Mouse (Mus musculus) layer of hippocampus, adult 8-10 months (tissue): Measurements from ENCODE around the gene Tradd. TPM values are rescaled to one million over a fixed set of nuclear protein-coding genes. Genes with fewer than 3 reads are reported as not detected.

Source experiments
- DNase-seq, 2 experiments: peaks; one replicate each; pipeline ENCODE4 v3.0.0; 2022; ENCODE audit warnings: low spot score in 2 of 2
- total RNA-seq, 4 experiments: library from RNA; stranded (reverse); gene quantifications; 2 replicates each; pipeline ENCODE4 v1.2.4; 2022

Gene Tradd
- total RNA-seq, 4 experiments from 2014 or later: 9.2 to 10.1 (median 9.8) TPM

- DNase-seq: no peak
Measured at GRCm38 (mm10) chr8:105275387-105275786, 11.0 kb upstream of the Tradd start.

DNA sequence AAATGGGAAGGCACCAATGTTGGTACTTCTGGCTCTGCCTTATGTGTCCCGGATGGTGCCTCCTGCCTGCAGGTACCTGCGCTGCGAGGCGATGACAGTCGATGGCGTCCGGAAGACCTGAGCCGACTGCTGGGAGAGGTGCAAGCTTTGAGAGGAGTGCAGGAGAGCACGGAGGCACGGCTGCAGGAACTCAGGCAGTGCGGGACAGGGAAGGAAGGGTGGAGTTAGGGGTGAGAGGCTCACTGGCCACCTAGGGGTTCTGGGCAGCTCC lies 6.4 kb upstream of the Tradd start:
- DNase-seq: no peak

DNA sequence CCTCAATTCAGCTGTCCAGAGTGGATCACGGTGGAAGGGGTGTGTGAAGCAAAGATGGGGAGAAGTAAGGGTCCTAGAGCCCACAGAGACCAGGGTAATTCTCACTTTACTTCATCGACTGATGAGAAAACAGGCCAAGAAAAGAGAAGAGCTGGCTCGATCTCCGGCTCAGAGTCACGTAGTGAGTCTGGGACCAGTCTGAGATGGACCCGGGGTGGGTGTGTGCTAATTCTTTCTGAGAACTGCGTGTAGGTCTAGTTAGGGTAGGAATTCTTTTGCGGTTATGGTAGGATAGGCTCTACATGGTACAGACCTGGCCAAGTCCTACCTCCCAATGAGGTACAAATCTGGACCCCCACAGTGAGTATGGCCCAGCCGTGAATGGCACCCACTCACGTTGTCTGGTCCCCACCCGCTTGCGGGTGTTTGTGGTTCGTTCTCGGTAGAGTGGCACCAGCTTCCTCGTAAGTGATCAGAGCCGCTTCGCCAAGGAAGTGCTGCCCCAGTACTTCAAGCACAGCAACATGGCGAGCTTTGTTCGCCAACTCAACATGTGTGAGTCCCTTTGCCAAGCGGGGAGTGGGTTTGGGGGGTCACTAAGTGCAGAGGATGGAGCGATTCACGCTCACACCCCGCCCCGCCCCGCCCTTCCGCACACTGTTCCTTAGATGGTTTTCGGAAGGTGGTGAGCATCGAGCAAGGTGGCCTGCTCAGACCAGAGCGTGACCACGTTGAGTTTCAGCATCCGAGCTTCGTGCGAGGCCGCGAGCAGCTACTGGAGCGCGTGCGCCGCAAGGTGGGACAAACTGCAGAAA lies 5.9 kb upstream of the Tradd start:
- no peak for DNase-seq

GRCm38 (mm10) chr8:105269461-105269947 lies 5.1 kb upstream of the Tradd start, which contains the start of gene Hsf4:
Gene Hsf4 (plus strand): TSS chr8:105269801.
- no peak for DNase-seq

DNA sequence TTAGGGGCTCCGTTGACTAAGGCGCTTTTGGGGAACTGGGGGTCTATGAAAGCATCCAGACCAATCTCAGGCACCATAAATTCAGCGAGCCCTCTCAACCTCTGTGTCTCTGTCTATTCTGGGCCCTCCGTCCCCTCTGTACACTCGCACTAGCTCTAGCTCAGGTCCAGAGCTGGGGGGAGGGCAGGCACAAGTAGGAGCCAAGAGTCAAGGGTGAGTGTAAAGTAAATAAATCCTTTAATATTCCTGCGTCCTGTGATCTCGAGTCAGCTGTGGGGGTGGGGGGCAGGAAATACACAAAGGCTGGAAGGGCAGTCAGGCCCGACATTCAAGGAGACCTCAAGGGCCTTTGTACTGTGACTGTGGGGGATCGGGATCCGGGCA lies 4.7 kb upstream of the Tradd start:
- DNase-seq: no peak

GRCm38 (mm10) chr8:105268342-105269074 lies 4.1 kb upstream of the Tradd start:
- DNase-seq: peak; percentile 79 to 83

GRCm38 (mm10) chr8:105266775-105267174 lies 2.4 kb upstream of the Tradd start:
- DNase-seq: no peak

DNA sequence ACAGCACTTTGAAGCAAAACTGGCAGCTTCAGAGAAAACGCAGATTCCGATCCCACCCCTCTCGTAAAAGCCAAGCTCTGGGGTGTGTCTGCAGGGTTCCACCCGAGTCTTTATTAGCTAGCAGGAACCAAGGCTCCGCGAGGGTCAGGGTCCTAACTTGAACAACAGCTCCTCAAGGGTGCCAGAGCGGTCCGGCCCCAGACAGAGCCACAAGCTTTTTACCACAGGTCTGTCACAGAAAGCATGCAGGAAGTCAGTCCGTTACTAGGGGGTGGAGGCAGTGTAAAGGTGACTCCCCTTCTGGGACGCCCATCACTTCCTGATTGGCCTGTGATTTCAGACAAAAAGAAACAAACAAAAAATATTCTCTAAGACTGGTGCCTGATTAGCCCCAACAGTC lies 719 bp upstream of the Tradd start:
- DNase-seq: no peak

GRCm38 (mm10) chr8:105263244-105263912 lies 1.0 kb downstream of the Tradd start:
- DNase-seq: no peak

GRCm38 (mm10) chr8:105261326-105261980 lies 3.0 kb downstream of the Tradd start:
- DNase-seq: no peak

DNA sequence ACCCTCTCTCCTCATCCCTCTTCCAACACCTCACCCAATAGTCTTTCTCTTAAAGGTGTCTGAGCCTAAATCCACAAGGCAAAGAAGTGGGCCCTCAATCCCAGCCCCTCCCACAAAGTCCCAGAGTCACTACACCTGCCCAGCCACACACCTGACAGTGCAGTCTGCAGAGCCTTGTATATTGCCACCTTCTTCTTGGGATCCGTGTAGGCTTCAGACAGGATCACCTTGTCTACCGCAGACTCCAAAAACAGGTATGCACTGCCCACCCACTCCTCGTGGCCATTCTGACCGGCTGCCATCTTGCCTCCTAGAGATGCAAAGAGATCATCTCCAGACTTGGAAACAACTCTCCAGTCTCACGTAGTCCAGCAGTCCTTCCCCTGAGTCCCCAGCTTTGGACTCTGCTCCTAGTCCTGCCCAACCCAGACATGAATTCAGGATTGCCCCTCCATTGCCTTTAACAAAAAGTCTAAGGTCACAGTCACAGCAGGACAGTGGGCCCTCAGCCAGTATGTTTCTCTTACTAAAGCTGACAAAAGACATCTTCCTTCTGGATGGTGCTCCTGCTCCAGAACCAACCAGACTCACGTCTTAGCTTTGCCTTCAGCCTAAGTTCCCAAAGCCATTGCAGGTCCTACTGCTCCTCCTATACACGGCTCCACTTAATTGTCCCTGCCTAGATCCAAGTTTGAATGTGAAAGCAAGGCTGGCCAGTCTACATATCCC lies 3.9 kb downstream of the Tradd start:
- no peak for DNase-seq

DNA sequence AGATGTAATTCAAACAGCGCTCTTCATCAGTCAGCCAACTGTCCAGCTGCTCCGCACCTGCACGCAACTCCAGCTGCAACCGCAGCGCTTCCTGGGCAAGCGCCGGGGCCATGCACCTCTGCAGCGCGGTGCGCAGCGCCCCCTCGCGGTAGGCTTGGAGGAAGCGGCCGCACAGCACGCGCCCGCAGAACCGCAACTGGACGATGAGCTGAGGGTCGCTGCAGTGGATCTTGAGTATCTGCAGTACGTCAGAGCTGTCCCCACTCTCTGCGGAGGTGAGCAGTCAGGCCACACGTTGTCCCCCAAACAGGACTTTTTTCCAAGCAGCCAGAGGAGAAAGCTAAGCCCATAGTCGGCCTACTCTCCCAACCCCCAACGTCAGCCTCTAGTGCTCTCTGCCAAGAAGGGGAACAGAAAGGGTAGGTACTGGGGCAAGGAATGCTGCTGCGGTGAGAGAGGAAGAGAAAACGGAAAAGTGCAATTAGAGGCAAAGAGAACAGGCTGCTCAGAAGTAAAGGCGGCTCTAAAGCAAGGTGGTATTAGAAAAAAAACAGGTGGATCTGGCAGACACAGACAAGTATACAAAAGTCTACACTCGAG lies 4.6 kb downstream of the Tradd start:
- DNase-seq: peak in 1 of 2 experiments; percentile 61

DNA sequence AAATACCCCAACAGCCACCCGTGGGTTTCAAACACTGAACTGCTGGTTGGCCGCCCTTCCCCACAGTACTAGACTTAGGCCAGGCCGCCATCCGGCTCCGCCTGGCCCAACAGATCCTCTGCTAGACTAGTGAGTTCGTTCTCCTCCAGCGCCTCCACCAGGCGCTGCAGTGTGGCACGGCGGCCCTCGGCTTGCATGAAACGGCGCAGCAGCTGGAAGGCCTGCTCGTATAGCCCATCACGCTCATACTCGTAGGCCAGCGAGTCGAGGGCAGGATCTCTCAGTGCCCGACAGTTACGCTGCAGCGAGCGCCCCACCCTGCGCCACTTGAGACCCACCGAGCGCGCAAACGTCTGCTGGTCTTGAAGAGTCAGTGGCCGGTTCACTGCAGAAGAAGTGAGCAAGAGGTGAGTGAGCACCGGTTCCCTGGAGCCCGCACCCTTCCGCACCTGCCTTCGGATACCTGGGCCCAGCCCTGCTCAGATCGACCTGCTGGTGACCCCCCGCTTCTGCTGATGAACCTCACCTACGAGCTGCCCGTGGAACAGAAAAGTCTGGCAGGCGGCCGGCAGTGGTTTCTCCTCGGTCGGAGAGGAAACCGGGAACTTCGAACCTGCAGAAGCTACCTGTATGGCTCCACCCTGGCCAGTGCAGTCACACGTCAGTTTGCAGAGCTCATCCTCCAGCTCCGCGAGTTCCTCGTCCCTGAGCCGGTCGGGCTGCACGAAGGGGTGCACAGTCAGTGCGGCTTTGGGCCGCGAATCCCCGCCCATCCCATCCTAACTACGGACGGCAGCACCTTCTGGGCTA lies 5.3 kb downstream of the Tradd start:
- no peak for DNase-seq

- DNase-seq: no peak
Measured at GRCm38 (mm10) chr8:105257318-105258114, 6.9 kb downstream of the Tradd start.

- peak in 1 of 2 experiments; percentile 50 for DNase-seq
Measured at GRCm38 (mm10) chr8:105254966-105255350, 9.5 kb downstream of the Tradd start, which contains the start of gene B3gnt9. Gene B3gnt9 (minus strand): TSS chr8:105255153.

GRCm38 (mm10) chr8:105254152-105254965 lies 10.1 kb downstream of the Tradd start:
- peak; percentile 84 to 85 for DNase-seq

DNA sequence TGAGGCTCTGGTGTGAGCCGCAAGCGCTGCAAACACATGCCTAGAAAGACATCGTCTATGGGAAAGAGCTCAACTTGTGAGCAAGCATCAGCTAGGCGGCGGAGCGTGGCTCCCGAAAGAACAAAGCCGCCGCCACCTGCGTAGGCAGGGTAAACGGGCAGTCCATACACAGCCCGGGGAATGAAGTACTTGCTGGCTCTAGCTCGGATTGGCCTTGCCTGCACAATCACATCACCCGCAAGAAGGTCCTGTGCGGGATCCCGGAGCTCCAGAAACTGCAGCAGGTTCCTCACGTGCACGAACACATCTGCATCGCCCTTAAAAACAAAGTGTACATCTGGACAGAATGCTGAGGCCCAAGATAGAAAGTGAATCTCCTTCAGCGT lies 10.7 kb downstream of the Tradd start:
- DNase-seq: no peak
